Mouse (Mus musculus): Measurements from ENCODE around the gene Sfxn5.

Sfxn5 gene

GRCm38 (mm10) chr6:85366387-85366786, 33.2 kb upstream of the Sfxn5 start:
- in situ Hi-C loops (cut with MboI; ENCODE audit: low sequenced_read_pairs): no loop called here

- in situ Hi-C loops (cut with MboI; ENCODE audit: low sequenced_read_pairs): no loop called here
Measured at GRCm38 (mm10) chr6:85364439-85364838, 31.2 kb upstream of the Sfxn5 start.

DNA sequence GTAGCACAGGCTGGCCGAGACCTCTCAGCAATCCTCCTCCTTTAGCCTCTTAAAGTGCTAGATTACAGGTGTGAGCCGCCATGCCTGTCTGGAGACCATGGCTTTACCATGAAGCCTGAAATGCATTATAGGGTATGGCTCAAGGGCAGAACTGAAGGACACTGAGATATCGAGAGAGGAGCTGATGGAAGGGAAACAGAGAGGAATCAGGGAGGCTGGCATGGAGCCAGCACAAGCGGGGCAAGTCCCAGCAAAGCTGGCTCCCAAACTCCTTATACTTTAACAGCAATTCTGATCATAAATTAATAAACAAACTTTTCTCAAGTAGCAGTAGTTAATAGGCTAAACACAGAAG, 30.7 kb upstream of the Sfxn5 start:
- in situ Hi-C loops (cut with MboI; ENCODE audit: low sequenced_read_pairs): no loop called here

DNA sequence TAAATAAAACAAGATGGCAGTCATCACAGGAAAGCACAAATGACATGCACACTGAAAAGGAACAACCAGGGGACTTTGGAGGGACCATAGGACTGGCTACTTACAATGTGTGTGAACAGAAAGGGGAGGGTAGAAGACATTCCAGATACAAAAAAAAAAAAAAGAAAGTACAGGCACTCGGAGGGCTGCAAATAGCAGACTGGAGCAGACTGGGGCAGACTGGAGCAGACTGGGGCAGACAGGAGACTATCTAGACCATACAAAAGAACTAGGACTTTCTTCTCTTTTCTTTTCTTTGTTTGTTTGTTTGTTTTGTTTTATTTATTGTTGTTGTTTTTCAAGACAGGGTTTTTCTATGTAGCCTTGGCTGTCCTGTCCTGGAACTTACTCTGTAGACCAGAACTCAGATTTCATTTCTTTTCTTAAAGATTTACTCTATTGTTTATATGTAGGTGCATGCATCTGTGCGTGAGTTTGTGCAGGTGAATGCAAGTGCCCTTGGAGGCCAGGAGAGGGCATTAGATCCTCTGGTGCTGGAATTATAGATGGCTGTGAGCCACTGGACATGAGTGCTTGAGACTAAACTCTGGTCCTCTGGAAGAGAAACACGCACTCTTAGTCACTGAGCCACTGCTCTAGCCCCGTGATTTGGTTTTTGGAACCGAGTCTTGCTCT, 30.1 kb upstream of the Sfxn5 start:
- in situ Hi-C loops (cut with MboI; ENCODE audit: low sequenced_read_pairs): no loop called here

DNA sequence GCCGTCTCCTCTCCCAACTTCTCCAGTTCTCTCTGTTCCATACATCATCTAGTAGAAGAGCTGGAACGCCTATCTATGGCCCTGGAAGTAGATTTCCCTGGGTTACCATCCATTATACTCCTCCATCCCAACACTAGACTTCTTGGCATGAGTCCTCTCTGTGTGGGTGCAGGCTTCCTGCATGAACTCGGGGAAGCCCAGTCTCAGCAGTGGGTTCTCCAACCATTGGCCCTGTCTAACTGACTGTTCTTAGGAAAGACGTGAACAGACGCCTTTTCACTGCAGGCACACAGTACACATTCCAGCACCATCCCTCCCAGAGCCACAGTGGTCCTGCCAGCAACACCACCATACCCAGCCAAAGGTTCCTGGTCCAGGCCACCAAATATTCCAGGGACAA, 29.4 kb upstream of the Sfxn5 start:
- in situ Hi-C loops (cut with MboI; ENCODE audit: low sequenced_read_pairs): no loop called here

DNA sequence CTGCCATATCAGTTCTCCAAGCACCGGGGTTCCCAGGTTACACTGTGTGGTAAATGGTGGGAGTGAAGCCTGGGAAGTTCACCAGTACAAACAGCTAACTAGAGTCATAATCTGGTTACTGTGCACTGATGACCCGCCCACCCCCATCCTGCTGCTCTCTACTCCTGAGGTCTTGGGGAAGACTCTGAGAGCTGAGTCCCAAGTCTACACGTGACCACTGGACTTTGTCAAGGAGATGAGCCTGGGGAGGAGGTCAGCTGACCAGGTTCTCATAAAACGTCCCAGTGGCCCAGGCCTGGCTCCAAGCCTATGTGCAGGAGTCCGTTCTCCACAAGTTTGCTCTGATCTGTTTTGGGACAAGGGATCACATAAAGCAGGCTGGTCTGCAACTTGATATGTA, 27.1 kb upstream of the Sfxn5 start:
- in situ Hi-C loops (cut with MboI; ENCODE audit: low sequenced_read_pairs): no loop called here

DNA sequence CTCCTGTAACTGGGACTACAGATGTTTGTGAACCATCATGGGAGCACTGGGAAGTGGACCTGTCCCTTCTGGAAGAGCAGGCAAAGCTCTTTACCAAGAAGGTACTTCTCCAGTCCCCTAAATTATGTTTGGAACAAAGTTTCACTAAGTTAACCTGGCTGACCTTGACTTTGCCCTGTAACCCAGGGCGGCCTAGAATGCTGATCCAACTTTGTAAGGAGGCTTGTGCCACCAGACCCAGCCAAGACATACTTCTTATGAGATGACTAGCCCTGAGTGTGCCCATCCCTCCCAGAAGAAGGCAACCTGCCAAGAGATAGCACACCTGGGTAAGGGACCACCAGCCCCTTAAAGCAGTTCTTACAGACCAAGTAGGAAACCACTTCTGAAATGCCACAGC, 25.7 kb upstream of the Sfxn5 start:
- in situ Hi-C loops (cut with MboI; ENCODE audit: low sequenced_read_pairs): no loop called here

DNA sequence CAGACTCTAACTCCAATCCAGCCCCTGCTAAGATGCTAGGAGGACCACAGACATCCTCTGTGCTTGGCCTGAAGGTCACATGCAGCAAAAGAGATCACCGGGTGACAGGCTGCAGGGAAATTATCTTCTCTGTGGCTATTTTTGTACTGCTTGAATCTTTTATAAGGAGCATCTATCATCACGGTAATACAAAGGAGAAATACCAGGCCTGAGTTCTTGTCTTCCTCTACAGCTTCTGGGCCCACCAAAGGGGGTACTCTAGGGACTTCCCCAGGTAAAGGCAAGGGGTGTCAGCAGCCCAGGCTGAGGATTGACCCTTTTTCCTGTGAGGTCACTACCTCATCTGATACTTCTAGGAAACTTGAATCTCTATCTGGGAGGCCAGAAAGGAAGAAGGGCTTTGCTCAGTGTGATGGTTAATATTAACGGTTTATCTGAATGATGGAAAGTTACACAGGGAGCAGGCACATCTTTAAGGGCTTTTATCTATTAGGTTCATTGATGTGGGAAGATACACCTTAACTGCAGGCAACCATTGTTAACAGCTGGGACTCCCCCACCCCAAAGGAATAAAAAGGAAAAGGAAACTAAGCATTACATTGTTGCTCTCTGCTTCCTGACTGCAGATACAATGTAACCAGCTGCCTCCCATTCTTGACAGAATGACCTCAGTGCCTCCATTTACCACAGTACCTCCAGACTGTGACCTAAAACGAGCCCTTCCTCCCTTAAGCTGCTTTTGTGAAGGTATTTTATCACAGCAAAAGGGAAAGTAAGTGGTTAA, 23.7 kb upstream of the Sfxn5 start:
- in situ Hi-C loops (cut with MboI; ENCODE audit: low sequenced_read_pairs): no loop called here

- in situ Hi-C loops (cut with MboI; ENCODE audit: low sequenced_read_pairs): no loop called here
Measured at GRCm38 (mm10) chr6:85355753-85356152, 22.5 kb upstream of the Sfxn5 start.

DNA sequence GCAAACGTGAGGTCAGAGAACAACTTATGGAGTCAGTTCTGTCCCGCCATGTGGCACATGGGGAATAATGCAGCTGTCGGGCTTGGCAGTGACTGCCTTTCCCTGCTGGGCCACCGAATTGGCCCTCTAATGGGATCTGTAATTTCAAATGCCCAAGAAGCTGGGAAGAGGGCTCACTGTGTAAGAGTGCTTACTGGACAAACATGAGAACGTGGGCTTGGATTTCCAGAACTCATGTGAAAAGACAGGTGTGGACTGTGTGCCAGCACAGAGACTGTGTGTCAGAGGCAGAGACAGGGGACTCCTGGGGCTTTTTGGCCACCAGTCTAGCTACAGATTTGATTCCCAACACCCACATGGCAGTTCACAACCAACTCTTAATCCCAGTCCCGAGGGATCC, 21.5 kb upstream of the Sfxn5 start:
- in situ Hi-C loops (cut with MboI; ENCODE audit: low sequenced_read_pairs): no loop called here

GRCm38 (mm10) chr6:85353706-85354105, 20.5 kb upstream of the Sfxn5 start:
- in situ Hi-C loops (cut with MboI; ENCODE audit: low sequenced_read_pairs): no loop called here

- in situ Hi-C loops (cut with MboI; ENCODE audit: low sequenced_read_pairs): no loop called here
Measured at GRCm38 (mm10) chr6:85350157-85350556, 16.9 kb upstream of the Sfxn5 start.

DNA sequence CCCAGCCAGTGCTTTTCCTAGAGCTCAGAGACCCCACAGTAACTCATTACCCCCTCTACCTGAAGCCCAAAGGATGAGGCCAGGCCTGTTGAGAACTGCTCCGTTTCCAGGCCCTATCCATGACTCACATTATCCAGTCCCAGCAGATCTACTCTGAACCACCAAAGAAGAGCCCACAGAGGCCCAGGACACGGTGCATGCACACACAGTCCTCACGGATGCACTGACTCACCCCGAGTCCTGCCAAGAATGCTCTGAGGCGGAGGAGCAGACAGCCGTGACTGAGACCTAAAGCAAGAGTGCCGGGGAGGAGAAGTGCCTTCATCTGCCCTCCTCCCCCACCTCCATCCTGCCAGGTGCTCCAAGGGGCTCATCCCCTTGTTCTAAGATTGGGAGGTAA, 16.0 kb upstream of the Sfxn5 start:
- in situ Hi-C loops (cut with MboI; ENCODE audit: low sequenced_read_pairs): loop anchor here (10.0 kb wide), 1 partner anchor 46 kb away; no protein-coding TSS in a partner anchor

DNA sequence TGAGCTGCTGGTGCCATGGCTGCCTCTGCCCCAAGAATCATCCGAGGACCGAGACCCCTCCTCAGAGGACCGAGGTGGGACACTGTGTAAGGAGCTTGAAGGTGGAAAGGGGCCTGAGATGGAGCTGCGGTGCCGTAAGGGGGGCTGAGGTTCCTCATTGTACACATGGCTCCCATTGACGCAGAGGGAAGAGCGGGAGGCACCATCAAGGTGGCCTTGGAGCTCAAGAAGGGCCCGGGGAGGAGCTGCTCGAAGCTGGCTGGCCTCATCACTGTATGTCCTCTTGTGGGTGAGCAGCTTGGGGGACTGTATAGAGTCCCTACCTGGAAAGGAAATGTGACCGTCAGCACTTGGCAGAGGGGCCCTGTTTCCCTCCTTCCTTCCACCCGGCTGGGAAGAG, 14.9 kb upstream of the Sfxn5 start:
- in situ Hi-C loops (cut with MboI; ENCODE audit: low sequenced_read_pairs): loop anchor here (10.0 kb wide), 1 partner anchor 47 kb away; no protein-coding TSS in a partner anchor

DNA sequence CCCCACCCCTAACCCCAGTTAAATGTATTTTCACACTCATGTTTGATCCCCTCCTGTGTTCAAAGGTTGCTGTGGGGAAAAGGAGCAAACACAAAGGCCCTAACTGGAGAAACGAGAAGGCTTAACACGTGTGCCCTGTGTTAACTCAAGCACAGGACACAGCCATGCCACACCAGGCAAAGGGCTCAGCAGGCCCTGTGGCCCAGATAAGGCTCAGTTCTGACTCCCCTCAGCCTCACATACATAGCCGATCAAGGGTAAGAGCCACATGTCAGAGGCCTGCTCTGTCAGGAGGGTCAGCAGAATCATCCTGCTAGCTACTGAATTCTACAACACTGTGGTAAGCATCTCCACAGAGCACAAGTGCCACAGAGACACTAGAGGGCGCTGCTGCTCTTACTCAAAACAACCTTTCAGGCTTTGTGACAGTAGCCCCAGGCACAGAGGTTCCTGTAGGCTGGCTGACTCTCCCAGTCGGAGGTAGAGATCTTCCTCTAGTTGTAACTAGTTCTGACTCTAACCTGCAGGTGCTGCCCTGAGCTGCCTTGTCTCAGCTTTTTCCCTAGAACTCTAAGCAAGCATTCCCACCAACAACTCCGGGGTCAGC, 12.9 kb upstream of the Sfxn5 start:
- in situ Hi-C loops (cut with MboI; ENCODE audit: low sequenced_read_pairs): loop anchor here (10.0 kb wide), 1 partner anchor 49 kb away; no protein-coding TSS in a partner anchor

DNA sequence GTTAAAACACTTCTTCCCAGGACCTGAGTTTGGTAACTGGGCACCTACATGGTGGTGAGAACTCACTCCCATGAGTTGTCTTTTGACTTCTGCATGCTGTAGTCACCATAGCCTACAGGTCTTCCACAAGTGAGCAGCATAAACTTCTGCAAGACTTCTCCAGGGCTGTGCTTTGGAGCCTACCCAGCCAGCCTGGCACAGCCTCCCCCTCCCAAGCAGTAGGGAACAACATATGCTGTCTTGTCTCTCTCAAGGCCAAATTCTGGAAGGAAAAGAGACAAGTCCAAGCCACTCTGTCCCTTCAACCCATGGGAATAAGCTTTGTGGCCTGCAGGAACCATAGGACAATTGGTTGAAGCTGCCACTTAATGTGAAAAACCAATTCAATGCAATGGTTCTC, 11.7 kb upstream of the Sfxn5 start:
- in situ Hi-C loops (cut with MboI; ENCODE audit: low sequenced_read_pairs): loop anchor here (10.0 kb wide), 1 partner anchor 50 kb away; no protein-coding TSS in a partner anchor

DNA sequence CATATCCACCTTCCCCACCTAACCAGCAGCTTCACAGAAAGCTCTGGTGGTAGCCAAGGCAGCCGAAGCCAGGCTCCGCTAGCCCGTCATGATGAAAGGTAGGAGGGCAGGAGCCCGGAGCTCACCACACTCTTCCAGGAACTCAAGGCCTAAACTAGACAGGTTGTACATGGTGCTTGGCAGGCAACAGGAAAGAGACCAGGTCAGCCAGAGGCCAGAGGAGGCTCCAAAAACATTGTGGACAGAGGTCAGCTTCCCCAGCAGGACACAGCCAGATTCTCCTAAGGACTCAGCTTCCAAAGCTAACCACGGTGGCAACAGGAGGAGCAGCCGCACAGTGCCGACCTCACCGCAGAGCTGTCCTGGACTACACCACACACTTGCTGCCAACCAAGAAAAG, 9.8 kb upstream of the Sfxn5 start:
- in situ Hi-C loops (cut with MboI; ENCODE audit: low sequenced_read_pairs): loop anchor here (10.0 kb wide), 1 partner anchor 52 kb away; no protein-coding TSS in a partner anchor

GRCm38 (mm10) chr6:85341814-85342501, 8.7 kb upstream of the Sfxn5 start:
- in situ Hi-C loops (cut with MboI; ENCODE audit: low sequenced_read_pairs): loop anchor here (10.0 kb wide), 1 partner anchor 53 kb away; no protein-coding TSS in a partner anchor

DNA sequence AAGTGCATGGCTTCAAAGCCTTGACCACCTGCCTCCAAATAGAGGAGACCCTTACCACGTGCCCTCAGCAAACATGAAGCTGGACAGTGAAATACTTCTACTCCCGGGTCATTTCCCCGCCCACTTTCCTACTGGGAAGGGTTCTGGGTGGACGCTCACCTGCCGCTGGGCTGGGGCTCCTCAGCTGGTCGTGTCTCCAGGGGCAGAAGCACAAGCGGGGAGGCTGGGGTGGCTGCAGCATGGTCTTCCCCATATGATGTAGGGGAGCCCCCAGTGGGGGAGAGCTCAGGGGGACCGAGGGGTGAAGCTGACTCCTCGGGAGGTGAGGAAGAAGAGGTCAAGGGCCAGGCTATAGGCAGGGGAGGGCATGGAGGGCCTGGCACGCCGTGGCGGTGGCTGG, 7.0 kb upstream of the Sfxn5 start:
- in situ Hi-C loops (cut with MboI; ENCODE audit: low sequenced_read_pairs): loop anchor here (10.0 kb wide), 1 partner anchor 55 kb away; no protein-coding TSS in a partner anchor

DNA sequence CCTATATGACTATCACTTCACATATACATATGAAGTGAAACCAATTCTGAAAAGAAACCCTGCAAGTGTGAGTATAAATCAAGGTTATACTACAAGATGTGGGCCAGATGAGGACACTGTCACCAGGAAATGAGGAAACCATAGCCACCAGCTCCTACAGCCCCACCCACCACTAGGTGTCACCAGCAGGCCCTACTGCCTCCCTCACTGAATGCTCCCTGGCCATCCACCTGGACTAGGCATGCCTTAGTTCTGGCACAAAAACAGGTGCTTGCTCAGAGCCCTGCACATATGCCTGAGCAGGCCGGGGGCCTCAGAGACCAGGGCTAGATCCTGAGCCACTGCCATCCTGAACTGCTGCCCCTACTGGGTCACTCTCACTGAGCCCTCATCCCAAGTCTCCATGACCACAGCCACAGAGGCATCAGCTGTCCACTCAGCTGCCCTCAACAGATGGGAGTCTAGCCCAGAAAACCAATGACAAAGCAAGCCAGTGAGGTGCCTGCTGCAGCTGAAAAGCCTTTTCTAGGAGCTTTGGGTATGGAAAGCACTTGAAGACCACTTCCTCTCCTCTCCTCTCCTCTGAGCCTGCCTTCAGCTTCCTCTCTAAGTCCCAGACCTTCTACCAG, 6.2 kb upstream of the Sfxn5 start:
- in situ Hi-C loops (cut with MboI; ENCODE audit: low sequenced_read_pairs): no loop called here

DNA sequence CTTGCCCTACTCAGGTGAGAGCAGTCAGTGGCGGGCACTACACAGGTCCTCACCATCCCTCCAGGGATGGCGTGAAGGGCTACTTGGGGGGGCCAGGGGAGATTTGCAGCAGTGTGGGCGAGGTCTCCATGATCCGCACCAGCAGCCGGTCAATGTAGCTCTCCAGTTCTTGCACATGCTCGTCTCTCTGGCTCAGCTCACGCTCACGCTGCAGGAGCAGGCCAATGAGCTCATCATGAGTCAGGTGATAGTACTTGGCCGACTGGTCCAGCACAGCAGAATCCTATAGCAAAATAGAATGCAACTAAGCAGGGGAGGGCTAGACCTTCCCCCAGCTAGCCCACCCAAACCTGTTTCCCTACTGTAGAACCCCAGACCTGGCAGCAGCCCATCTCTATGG, 3.7 kb upstream of the Sfxn5 start:
- in situ Hi-C loops (cut with MboI; ENCODE audit: low sequenced_read_pairs): no loop called here

Data from CH12F3 (cell line).